ENCODE assay signal across 10 mouse cellular contexts in the genomic region with DNA sequence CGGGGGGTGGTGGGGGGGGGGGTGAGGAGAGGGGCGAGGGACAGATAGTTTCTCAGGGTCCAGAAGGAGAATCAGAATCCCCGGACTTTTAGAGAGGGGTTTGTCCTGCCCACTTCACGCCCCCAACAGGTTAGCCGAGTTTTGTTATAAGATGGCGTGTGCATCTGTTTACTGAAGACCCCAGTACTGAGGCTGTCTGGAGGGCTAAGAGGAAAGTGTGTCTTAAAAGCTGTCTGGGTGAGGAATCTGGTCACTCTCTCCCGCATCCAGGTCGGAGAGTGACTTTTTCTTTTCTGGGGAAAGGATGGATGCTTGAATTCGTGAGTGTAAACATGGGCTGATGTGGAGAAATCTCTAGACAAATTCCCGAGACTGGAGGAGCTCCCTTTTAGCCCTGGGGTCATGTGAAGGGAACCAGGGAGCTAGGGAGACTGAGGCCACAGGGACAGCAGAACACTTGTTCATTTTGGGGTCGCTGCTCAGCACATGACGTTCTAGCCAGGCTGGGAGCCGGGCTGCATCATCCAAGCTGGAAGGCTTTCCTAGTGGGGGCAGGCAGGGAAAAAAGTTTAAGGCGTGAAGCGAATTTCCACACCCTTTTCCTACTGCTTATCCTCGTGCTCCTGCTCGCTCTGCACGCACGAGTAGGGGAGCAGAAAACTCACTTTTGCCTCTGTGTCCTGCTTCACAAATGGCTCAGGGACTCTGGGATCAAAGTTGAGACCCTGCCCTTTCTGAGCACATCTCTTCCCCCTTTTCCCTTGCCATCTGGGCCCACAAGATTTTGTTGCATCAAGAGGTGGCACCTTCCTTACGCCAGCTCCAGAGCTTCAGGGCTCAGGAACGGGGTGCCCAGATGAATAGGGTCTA. TPM values are rescaled to one million over a fixed set of nuclear protein-coding genes. Genes with fewer than 3 reads are reported as not detected.
DNase-seq lines count a peak whose midpoint lies in the region; ATAC-seq and TF ChIP-seq lines count a peak whose summit lies in the region.
"Had no signal": no experiment of that assay in that cellular context is flagged by ENCODE, and none has a peak within 500 bp of the region (broad histone marks: within the 10 kb centered on the region; RNA-seq: fewer than 3 reads in every experiment).

No protein-coding gene starts in this region.

- 1% methylated on average over 21 of the region's 21 CpGs for WGBS in forebrain, embryonic 10.5 days
- 6% methylated on average over 21 of the region's 21 CpGs for WGBS in intestine, postnatal 0 days
- WGBS in thymus, adult 2 months: 7% methylated on average over 21 of the region's 21 CpGs

- intact Hi-C loops in left cerebral cortex, adult 2 months (cut with DNase I): loop anchor here (2.0 to 10.0 kb wide), 7 partner anchors 54 to 1528 kb away; no protein-coding TSS in a partner anchor

- H3K4me2 ChIP-seq in intestine, postnatal 0 days (replicated peaks; ENCODE audit: low read depth): peak overlapping the region; percentile 64

- H3K27me3 ChIP-seq in forebrain, embryonic 10.5 days (ENCODE audit: poor library complexity, severe bottlenecking): peaks cover 84% of the 10 kb centered on the region
- peaks cover 40% of the 10 kb centered on the region for H3K27me3 ChIP-seq in intestine, postnatal 0 days (replicated peaks; ENCODE audit: control insufficient read depth, insufficient read depth, low read length)
- H3K27me3 ChIP-seq in thymus, adult 2 months (ENCODE audit: control insufficient read depth, insufficient read depth, low read length): no peaks in the 10 kb centered on the region

- peaks cover 5% of the 10 kb centered on the region; the same call in 1 of the 2 replicates for H3K9me3 ChIP-seq in forebrain, embryonic 10.5 days
- H3K9me3 ChIP-seq in intestine, postnatal 0 days (ENCODE audit: control insufficient read depth): no peaks in the 10 kb centered on the region

- H3K9ac ChIP-seq in intestine, postnatal 0 days (ENCODE audit: low read depth, low read length): no peak overlapping the region

- H3K4me1 ChIP-seq in forebrain, embryonic 10.5 days: peaks cover 59% of the 10 kb centered on the region
- H3K4me1 ChIP-seq in intestine, postnatal 0 days (replicated peaks; ENCODE audit: control insufficient read depth, insufficient read depth, low read length): no peaks in the 10 kb centered on the region; the same call in 1 of the 2 replicates
- H3K4me1 ChIP-seq in thymus, adult 2 months (replicated peaks; ENCODE audit: control insufficient read depth, insufficient read depth, low read length): no peaks in the 10 kb centered on the region

- peak overlapping the region; percentile 65 for H3K4me3 ChIP-seq in left cerebral cortex, adult 2 months
- H3K4me3 ChIP-seq in forebrain, embryonic 10.5 days: peak overlapping the region; percentile 73
- peak overlapping the region; percentile 38; the same call in 1 of the 2 replicates for H3K4me3 ChIP-seq in intestine, postnatal 0 days (ENCODE audit: low read depth, low read length)
- no peak overlapping the region for H3K4me3 ChIP-seq in thymus, adult 2 months (ENCODE audit: control insufficient read depth, insufficient read depth, low read length)

- TF ChIP-seq CTCF in left cerebral cortex, adult 2 months (IDR thresholded peaks at IDR 0.05): no peak
- TF ChIP-seq CTCF in intestine, postnatal 0 days (IDR thresholded peaks at IDR 0.05; ENCODE audit: low read depth): no peak
- no peak for TF ChIP-seq CTCF in thymus, adult 2 months (IDR thresholded peaks at IDR 0.05; ENCODE audit: borderline replicate concordance, control insufficient read depth, extremely low read depth, insufficient read depth, low read length, poor library complexity)

- no peaks in the 10 kb centered on the region for H3K36me3 ChIP-seq in forebrain, embryonic 10.5 days (replicated peaks)
- H3K36me3 ChIP-seq in intestine, postnatal 0 days (ENCODE audit: control insufficient read depth, insufficient read depth): no peaks in the 10 kb centered on the region
- H3K36me3 ChIP-seq in thymus, adult 2 months (ENCODE audit: control insufficient read depth, insufficient read depth, low read length): no peaks in the 10 kb centered on the region

- peak; percentile 19 to 32 for DNase-seq in left cerebral cortex, adult 2 months (ENCODE audit: extremely low spot score in 1 of 2, low spot score in 2 of 2)
- DNase-seq in left cerebral cortex, adult 11 months (ENCODE audit: low spot score): no peak
- DNase-seq in forebrain, embryonic 10.5 days (ENCODE audit: extremely low spot score, low spot score): peak; percentile 19
- DNase-seq in right cerebral cortex, adult 2 months (ENCODE audit: low spot score in 2 of 2): peak; percentile 33 to 42
- no peak for DNase-seq in thymus, adult 2 months
- no peak for DNase-seq in layer of hippocampus, adult 11-12 months (ENCODE audit: low spot score)
- no peak for DNase-seq in adrenal gland, adult 2 months
- DNase-seq: thymus, postnatal 4 days had no signal

- peak overlapping the region; percentile 50 for H3K27ac ChIP-seq in left cerebral cortex, adult 2 months
- peak overlapping the region; percentile 69; the same call in 1 of the 2 replicates for H3K27ac ChIP-seq in forebrain, embryonic 10.5 days
- no peak overlapping the region for H3K27ac ChIP-seq in intestine, postnatal 0 days (ENCODE audit: low read depth, low read length)
- no peak overlapping the region for H3K27ac ChIP-seq in thymus, adult 2 months (ENCODE audit: control insufficient read depth, insufficient read depth, low read length)

- TF ChIP-seq POLR2A in thymus, adult 2 months (IDR thresholded peaks at IDR 0.05; ENCODE audit: control insufficient read depth, extremely low read depth, insufficient read depth, low read length, poor library complexity): no peak

- no peak for ATAC-seq in intestine, postnatal 0 days
- ATAC-seq: Patski had no signal

RNA-seq across cellular contexts. Expression of a gene that starts 1.3 kb away (rescaled TPM):
- total RNA-seq in left cerebral cortex, adult 2 months (2021): 10 to 100 TPM; 38.8 to 51.0 TPM
- 0.32 and 0.71 TPM in 2 replicates for polyA plus RNA-seq in forebrain, embryonic 10.5 days (2016; fragmentation: Nextera tagmentation; extraction: Ambion mirVana)
- polyA plus RNA-seq in intestine, postnatal 0 days (2015; fragmentation: Nextera tagmentation; extraction: Ambion mirVana): 0.33 and 0.37 TPM in 2 replicates
- polyA plus RNA-seq in thymus, adult 2 months (2012; rRNA removed): 0.18 and 0.32 TPM in 2 replicates
- total RNA-seq in adrenal gland, adult 2 months (2021): not detected
- not detected in 2 replicates for polyA plus RNA-seq in adrenal gland, adult 2 months (2012; rRNA removed)

Comparison
In these comparisons a context has a peak if more than half of its experiments do, and no peak if none do; other contexts are left out.
1. DNase-seq: peak in left cerebral cortex, adult 2 months (2 of 2), forebrain, embryonic 10.5 days (single experiment) and right cerebral cortex, adult 2 months (2 of 2); none in left cerebral cortex, adult 11 months (single experiment), thymus, adult 2 months (single experiment), layer of hippocampus, adult 11-12 months (single experiment) and adrenal gland, adult 2 months (single experiment).
2. H3K27ac ChIP-seq: peak in left cerebral cortex, adult 2 months (single experiment) and forebrain, embryonic 10.5 days (single experiment); none in intestine, postnatal 0 days (single experiment) and thymus, adult 2 months (single experiment).